Mouse (Mus musculus) neural tube, embryonic 14.5 days (tissue): Measurements from ENCODE around the gene Skap2. TPM values are rescaled to one million over a fixed set of nuclear protein-coding genes. Genes with fewer than 3 reads are reported as not detected.

ENCODE experiments used
- ATAC-seq: fragments of 200-750 bp; cut with Nextera tagmentation; 2 replicates; pipeline ENCODE4 v1.8.0; 2017; ENCODE audit warnings: low read depth, mild to moderate bottlenecking, moderate TSS enrichment, moderate library complexity
- H3K27ac ChIP-seq: fragments of 300-500 bp; sonication (generic); 2 replicates; pipeline ENCODE4 v1.5.1; 2014; ENCODE audit warnings: low read depth, mild to moderate bottlenecking, control low read depth, low read length, moderate library complexity, mixed read lengths
- H3K27me3 ChIP-seq: fragments of 300-500 bp; sonication (generic); 2 replicates; pipeline ENCODE4 v1.6.1; 2014; ENCODE audit warnings: low read length; ENCODE audit not compliant: control insufficient read depth, insufficient read depth
- H3K36me3 ChIP-seq: fragments of 300-500 bp; sonication (generic); 2 replicates; pipeline ENCODE4 v1.6.1; 2014; ENCODE audit warnings: low read length, mixed read lengths; ENCODE audit not compliant: control insufficient read depth, insufficient read depth
- H3K4me1 ChIP-seq: fragments of 300-500 bp; sonication (generic); 2 replicates; pipeline ENCODE4 v1.6.1; 2014; ENCODE audit warnings: low read length; ENCODE audit not compliant: control insufficient read depth, insufficient read depth
- H3K4me2 ChIP-seq: fragments of 300-500 bp; sonication (generic); 2 replicates; pipeline ENCODE4 v1.6.1; 2014; ENCODE audit warnings: mild to moderate bottlenecking, low read depth, low read length, control low read depth
- H3K4me3 ChIP-seq: fragments of 300-500 bp; sonication (generic); 2 replicates; pipeline ENCODE4 v1.5.1; 2014; ENCODE audit warnings: low read depth, low read length, control low read depth, mixed read lengths
- H3K9ac ChIP-seq: fragments of 300-500 bp; sonication (generic); replicated peaks from 2 replicates; pipeline ENCODE4 v1.6.1; 2014; ENCODE audit warnings: low read depth, mild to moderate bottlenecking, control low read depth, low read length, mixed read lengths
- H3K9me3 ChIP-seq: fragments of 300-500 bp; sonication (generic); 2 replicates; pipeline ENCODE4 v1.6.1; 2016; ENCODE audit warnings: low read length; ENCODE audit not compliant: control insufficient read depth
- WGBS: fragments of 180-500 bp; shearing (Covaris S2); extraction: QIAGEN DNeasy Blood & Tissue Kit; methylation state at CpG from one replicate; pipeline ENCODE4 v1.1.7; 2014; 5-methylcytosine and 5-hydroxymethylcytosine counted together
- polyA plus RNA-seq: library from polyadenylated mRNA; unstranded; fragments of >200 nt; fragmentation: Nextera tagmentation; extraction: Ambion mirVana; gene quantifications from 2 replicates; pipeline ENCODE4 v1.2.1, GENCODE M21; 2014

Skap2 gene
- polyA plus RNA-seq, 1 experiment from 2014 or later = 26.1 TPM

- H3K27ac ChIP-seq = peak overlapping the region; percentile 12; the same call in 1 of the 2 replicates
Measured at GRCm38 (mm10) chr6:51886902-51887431, 125.4 kb downstream of the Skap2 start.

GRCm38 (mm10) chr6:51882880-51883274 lies 129.5 kb downstream of the Skap2 start:
- no peaks in the 10 kb centered on the region for H3K9me3 ChIP-seq
- H3K4me2 ChIP-seq = no peak overlapping the region
- H3K4me3 ChIP-seq = no peak overlapping the region
- no peaks in the 10 kb centered on the region for H3K36me3 ChIP-seq
- no peak for ATAC-seq
- H3K4me1 ChIP-seq = peaks cover 7% of the 10 kb centered on the region
- no peak overlapping the region for H3K9ac ChIP-seq
- H3K27me3 ChIP-seq = no peaks in the 10 kb centered on the region
- no peak overlapping the region for H3K27ac ChIP-seq
- WGBS = 41% methylated on average over 5 of the region's 5 CpGs

More at GRCm38 (mm10) chr6:51886902-51887431, 125.4 kb downstream of the Skap2 start:
- Histone ChIP-seq H3K27me3 (no peaks in the 10 kb centered on the region), H3K9ac (no peak overlapping the region), H3K36me3 (no peaks in the 10 kb centered on the region), H3K9me3 (no peaks in the 10 kb centered on the region), H3K4me3 (no peak overlapping the region), H3K4me2 (no peak overlapping the region), H3K4me1 (peaks cover 7% of the 10 kb centered on the region)
- 44% methylated on average over 3 of the region's 3 CpGs for WGBS
- no peak for ATAC-seq

- no peak overlapping the region for H3K4me3 ChIP-seq
- H3K9ac ChIP-seq = no peak overlapping the region
- no peaks in the 10 kb centered on the region for H3K36me3 ChIP-seq
- H3K27me3 ChIP-seq = no peaks in the 10 kb centered on the region
- no peak overlapping the region for H3K27ac ChIP-seq
- ATAC-seq = no peak
- H3K9me3 ChIP-seq = no peaks in the 10 kb centered on the region
- H3K4me1 ChIP-seq = peaks cover 8% of the 10 kb centered on the region
- 51% methylated on average over 17 of the region's 17 CpGs for WGBS
- no peak overlapping the region; the same call in 1 of the 2 replicates for H3K4me2 ChIP-seq
Measured at GRCm38 (mm10) chr6:51882266-51882879, 130.0 kb downstream of the Skap2 start.

GRCm38 (mm10) chr6:51881181-51881968 lies 131.0 kb downstream of the Skap2 start:
- WGBS = 33% methylated on average over 13 of the region's 13 CpGs

GRCm38 (mm10) chr6:51880778-51881177 lies 131.6 kb downstream of the Skap2 start:
- Histone ChIP-seq H3K36me3 (no peaks in the 10 kb centered on the region), H3K4me1 (peaks cover 20% of the 10 kb centered on the region), H3K27ac (no peak overlapping the region), H3K9me3 (no peaks in the 10 kb centered on the region), H3K4me2 (no peak overlapping the region), H3K27me3 (no peaks in the 10 kb centered on the region), H3K9ac (no peak overlapping the region), H3K4me3 (no peak overlapping the region)
- no peak for ATAC-seq
- 39% methylated on average over 6 of the region's 6 CpGs for WGBS

More at GRCm38 (mm10) chr6:51881181-51881968, 131.0 kb downstream of the Skap2 start:
- Histone ChIP-seq H3K4me3 (no peak overlapping the region), H3K4me1 (peaks cover 18% of the 10 kb centered on the region), H3K27ac (no peak overlapping the region), H3K27me3 (no peaks in the 10 kb centered on the region), H3K4me2 (no peak overlapping the region), H3K9ac (no peak overlapping the region), H3K36me3 (no peaks in the 10 kb centered on the region), H3K9me3 (no peaks in the 10 kb centered on the region)
- ATAC-seq = no peak

- H3K4me2 ChIP-seq = no peak overlapping the region
- H3K4me3 ChIP-seq = no peak overlapping the region
- no peak overlapping the region for H3K27ac ChIP-seq
- WGBS = 73% methylated on average over 2 of the region's 2 CpGs
- H3K4me1 ChIP-seq = peaks cover 22% of the 10 kb centered on the region
- no peaks in the 10 kb centered on the region for H3K27me3 ChIP-seq
- ATAC-seq = no peak
- H3K9me3 ChIP-seq = no peaks in the 10 kb centered on the region
- no peak overlapping the region for H3K9ac ChIP-seq
- no peaks in the 10 kb centered on the region for H3K36me3 ChIP-seq
Measured at GRCm38 (mm10) chr6:51878551-51878950, 133.8 kb downstream of the Skap2 start.

- no peak overlapping the region for H3K4me2 ChIP-seq
- 35% methylated on average over 13 of the region's 13 CpGs for WGBS
Measured at GRCm38 (mm10) chr6:51876841-51877553, 135.4 kb downstream of the Skap2 start.

GRCm38 (mm10) chr6:51875884-51876626 lies 136.3 kb downstream of the Skap2 start:
- no peaks in the 10 kb centered on the region for H3K9me3 ChIP-seq
- H3K36me3 ChIP-seq = no peaks in the 10 kb centered on the region
- WGBS = 9% methylated on average over 6 of the region's 6 CpGs
- H3K4me2 ChIP-seq = no peak overlapping the region
- H3K27ac ChIP-seq = no peak overlapping the region
- no peak overlapping the region for H3K9ac ChIP-seq
- H3K4me3 ChIP-seq = no peak overlapping the region
- no peaks in the 10 kb centered on the region for H3K27me3 ChIP-seq
- peak; percentile 72 for ATAC-seq
- H3K4me1 ChIP-seq = peaks cover 15% of the 10 kb centered on the region

More at GRCm38 (mm10) chr6:51876841-51877553, 135.4 kb downstream of the Skap2 start:
- H3K4me3 ChIP-seq = no peak overlapping the region
- H3K4me1 ChIP-seq = peaks cover 15% of the 10 kb centered on the region
- H3K36me3 ChIP-seq = no peaks in the 10 kb centered on the region
- H3K27me3 ChIP-seq = no peaks in the 10 kb centered on the region
- H3K9me3 ChIP-seq = no peaks in the 10 kb centered on the region
- no peak overlapping the region for H3K9ac ChIP-seq
- no peak for ATAC-seq
- H3K27ac ChIP-seq = peak overlapping the region; percentile 61
